Mouse (Mus musculus) cerebellum, adult 2 months (tissue): Measurements from ENCODE around the gene Mob2.

Experiments
- CTCF ChIP-seq: fragments of 200-500 bp; IDR thresholded peaks from 2 replicates; pipeline ENCODE4 v1.5.1; 2011; ENCODE audit warnings: low read depth, mild to moderate bottlenecking, control low read depth, low read length, moderate library complexity, borderline replicate concordance; ENCODE audit not compliant: insufficient read depth
- POLR2A ChIP-seq: fragments of 200-500 bp; IDR thresholded peaks from 2 replicates; pipeline ENCODE4 v1.6.1; 2011; ENCODE audit warnings: low read length, control low read depth, borderline replicate concordance; ENCODE audit not compliant: insufficient read depth

GRCm38 (mm10) chr7:141972831-141973619, 87.8 kb downstream of the Mob2 start:
- TF ChIP-seq CTCF, result peak; percentile 34
- TF ChIP-seq POLR2A, result no peak
